Mouse (Mus musculus): Measurements from ENCODE around the gene Tesc. TPM values are rescaled to one million over a fixed set of nuclear protein-coding genes. Genes with fewer than 3 reads are reported as not detected.

Tesc gene
- polyA plus RNA-seq, 1 experiment from 2014 or later: 10.6 TPM

DNA sequence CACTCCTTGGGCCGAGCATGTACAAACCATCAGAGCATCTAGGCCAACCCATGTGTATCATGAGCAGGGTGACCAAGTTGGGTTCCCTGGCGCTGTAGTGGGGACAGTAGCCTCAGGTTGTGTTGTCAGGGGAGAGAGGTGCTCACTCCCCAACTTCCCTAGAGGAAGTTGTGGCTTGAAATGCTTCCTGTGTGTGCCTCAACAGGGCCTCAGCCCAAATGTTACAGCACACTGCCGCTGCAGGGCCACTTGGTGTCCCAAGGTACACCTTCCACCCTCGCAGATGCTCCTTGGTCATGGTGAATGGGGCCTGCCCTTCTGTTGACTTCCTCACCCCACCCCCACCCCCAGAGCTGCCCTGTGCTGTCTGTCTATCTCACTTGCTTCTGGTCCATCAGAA, 20.9 kb downstream of the Tesc start:
- no peak overlapping the region for H3K4me3 ChIP-seq
- WGBS: 85% methylated on average over 4 of the region's 4 CpGs
- H3K9ac ChIP-seq (replicated peaks): no peak overlapping the region
- no peaks in the 10 kb centered on the region for H3K4me1 ChIP-seq
- H3K9me3 ChIP-seq: no peaks in the 10 kb centered on the region
- no peak overlapping the region for H3K27ac ChIP-seq (replicated peaks)
- no peaks in the 10 kb centered on the region for H3K36me3 ChIP-seq
- no peak overlapping the region for H3K4me2 ChIP-seq (replicated peaks)
- no peak for ATAC-seq (replicated peaks)
- no peaks in the 10 kb centered on the region for H3K27me3 ChIP-seq

DNA sequence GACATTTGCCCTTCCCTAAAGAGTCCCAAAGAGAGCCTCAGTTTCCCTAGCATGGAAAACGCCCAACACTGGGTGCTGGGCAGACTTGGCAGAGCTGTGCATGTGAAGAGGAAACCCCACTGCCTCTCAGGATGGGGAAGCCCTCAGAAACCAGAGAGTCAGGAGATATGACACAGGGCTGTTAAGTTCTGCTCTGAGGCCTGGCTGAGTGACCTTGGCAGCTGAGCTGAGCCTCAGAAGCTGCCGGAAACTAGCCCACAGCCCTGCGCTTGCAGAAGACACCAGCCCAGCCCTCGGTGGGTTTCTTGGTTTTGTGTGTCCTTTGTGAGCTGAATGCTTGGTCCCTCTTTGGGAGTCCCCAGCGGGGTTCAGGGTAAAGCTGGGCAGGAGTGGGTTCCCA, 21.4 kb downstream of the Tesc start:
- H3K4me3 ChIP-seq: no peak overlapping the region
- no peak overlapping the region for H3K27ac ChIP-seq (replicated peaks)
- H3K9me3 ChIP-seq: no peaks in the 10 kb centered on the region
- ATAC-seq (replicated peaks): no peak
- H3K9ac ChIP-seq (replicated peaks): no peak overlapping the region
- H3K36me3 ChIP-seq: no peaks in the 10 kb centered on the region
- H3K27me3 ChIP-seq: no peaks in the 10 kb centered on the region
- 85% methylated on average over 5 of the region's 5 CpGs for WGBS
- no peaks in the 10 kb centered on the region for H3K4me1 ChIP-seq
- H3K4me2 ChIP-seq (replicated peaks): no peak overlapping the region

DNA sequence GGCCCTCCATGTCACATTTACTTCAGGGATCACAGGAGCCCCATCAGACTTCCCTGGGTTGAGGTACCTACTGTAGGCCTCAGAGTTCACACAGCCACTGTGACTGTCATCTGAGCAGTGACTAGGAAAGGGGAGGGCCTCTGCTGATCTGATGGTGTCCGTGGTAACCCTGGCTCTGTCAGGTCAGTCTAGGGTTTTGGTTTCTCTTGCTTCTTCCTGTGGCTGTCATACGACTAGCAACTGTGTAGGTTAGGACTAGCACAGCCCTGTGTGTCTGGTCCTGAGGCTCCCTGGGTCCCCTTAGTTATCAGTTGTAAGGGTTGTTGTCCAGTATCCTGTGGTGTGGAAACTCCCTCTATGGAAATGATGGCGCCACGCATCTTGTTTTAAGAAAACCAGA, 23.2 kb downstream of the Tesc start:
- WGBS: 90% methylated on average over 4 of the region's 4 CpGs

DNA sequence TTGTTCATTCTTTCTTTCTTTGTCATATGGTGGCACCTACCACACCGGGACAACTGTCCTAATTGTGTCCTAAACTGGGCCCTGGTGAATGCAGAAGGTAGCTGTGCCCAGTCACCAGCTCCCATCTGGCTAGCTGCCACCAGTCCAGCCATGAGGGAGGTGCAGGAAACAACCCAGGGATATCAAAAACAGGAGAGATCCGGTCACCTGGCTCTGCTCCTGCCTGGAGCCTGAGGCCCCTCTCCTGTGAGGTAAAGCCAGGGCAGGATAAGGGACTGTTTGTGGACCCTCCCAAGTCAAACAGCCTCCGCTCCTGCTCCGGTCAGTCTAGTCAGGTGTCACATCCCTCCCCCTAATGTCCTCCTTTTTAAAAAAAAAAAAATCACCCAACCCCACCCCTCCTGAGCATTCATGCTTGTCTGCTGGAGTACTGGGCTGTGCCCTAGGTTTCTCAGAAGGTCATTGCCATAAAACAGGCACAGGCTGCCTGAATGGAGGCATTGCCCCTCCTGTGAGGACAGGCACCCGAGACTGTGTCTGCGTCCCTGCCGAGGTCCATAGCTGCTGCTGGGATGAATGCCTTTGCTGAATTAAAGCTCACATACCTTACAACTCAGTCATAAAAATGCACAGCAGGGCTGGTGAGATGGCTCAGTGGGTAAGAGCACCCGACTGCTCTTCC, 24.6 kb downstream of the Tesc start:
- Histone ChIP-seq H3K27me3 (no peaks in the 10 kb centered on the region), H3K4me1 (peaks cover 4% of the 10 kb centered on the region), H3K4me2 (replicated peaks) (no peak overlapping the region), H3K4me3 (no peak overlapping the region), H3K9ac (replicated peaks) (no peak overlapping the region), H3K27ac (replicated peaks) (no peak overlapping the region), H3K9me3 (no peaks in the 10 kb centered on the region), H3K36me3 (no peaks in the 10 kb centered on the region)
- no peak for ATAC-seq (replicated peaks)
- WGBS: 85% methylated on average over 8 of the region's 8 CpGs

More for the DNA sequence above, 23.2 kb downstream of the Tesc start:
- H3K4me2 ChIP-seq (replicated peaks): no peak overlapping the region
- no peak overlapping the region for H3K4me3 ChIP-seq
- H3K36me3 ChIP-seq: no peaks in the 10 kb centered on the region
- no peaks in the 10 kb centered on the region for H3K27me3 ChIP-seq
- no peak overlapping the region for H3K9ac ChIP-seq (replicated peaks)
- H3K27ac ChIP-seq (replicated peaks): no peak overlapping the region
- ATAC-seq (replicated peaks): no peak
- H3K9me3 ChIP-seq: no peaks in the 10 kb centered on the region
- H3K4me1 ChIP-seq: no peaks in the 10 kb centered on the region

DNA sequence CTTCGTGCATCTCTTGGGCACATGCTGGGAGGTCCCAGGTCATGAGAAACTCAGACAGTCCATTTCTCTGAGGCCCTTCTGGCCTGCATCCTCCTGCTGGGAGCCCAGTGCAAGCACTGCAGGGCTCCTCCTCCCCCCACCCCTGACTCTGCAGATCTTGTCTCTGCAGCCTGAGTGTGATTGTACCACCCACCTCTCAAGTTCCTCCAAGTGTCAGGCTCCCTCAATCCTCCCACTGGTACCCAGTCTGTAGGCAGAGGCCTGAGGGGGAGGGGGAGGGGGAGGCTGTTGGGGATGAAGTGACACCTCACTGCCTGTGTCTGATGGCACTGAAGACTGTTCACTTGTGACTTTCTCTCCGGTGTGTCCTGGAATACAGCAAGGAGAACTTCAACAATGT, 25.7 kb downstream of the Tesc start:
- Histone ChIP-seq H3K4me1 (peaks cover 15% of the 10 kb centered on the region), H3K4me3 (no peak overlapping the region), H3K9me3 (no peaks in the 10 kb centered on the region), H3K4me2 (replicated peaks) (no peak overlapping the region), H3K36me3 (no peaks in the 10 kb centered on the region), H3K9ac (replicated peaks) (no peak overlapping the region), H3K27ac (replicated peaks) (no peak overlapping the region), H3K27me3 (no peaks in the 10 kb centered on the region)
- ATAC-seq (replicated peaks): no peak
- WGBS: 91% methylated on average over 2 of the region's 2 CpGs

DNA sequence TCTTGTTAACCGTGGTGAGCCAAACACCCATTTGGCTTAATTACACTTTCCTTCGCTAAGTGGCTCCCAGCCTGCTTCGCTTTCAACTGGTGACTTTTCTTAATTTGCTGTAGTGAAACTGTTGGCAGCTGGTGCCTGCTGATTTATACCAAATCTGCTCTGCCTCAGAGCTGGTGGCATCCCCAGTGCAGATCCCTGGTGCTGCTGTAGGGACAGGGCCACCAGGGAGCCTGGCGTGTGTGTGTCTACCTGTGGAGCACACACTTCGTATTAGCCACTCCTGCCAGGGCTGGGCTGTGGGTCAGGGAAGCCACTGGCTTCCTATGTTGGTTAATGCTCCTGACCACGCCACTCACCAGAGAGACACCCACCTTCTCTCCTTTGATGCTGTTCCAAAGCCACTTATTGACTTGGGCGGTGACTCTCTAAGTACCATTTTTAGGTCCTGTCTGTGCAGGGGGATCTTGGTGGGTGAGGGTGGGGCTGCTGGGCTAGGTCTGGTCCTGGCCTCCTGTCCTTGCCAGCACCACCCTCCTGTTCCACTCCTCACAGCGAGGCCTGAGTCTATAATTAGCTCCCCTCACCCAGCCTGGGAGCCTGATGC, 30.1 kb downstream of the Tesc start:
- WGBS: 26% methylated on average over 8 of the region's 8 CpGs
- H3K27me3 ChIP-seq: no peaks in the 10 kb centered on the region
- no peak overlapping the region for H3K4me3 ChIP-seq
- H3K4me1 ChIP-seq: peaks cover 18% of the 10 kb centered on the region
- H3K27ac ChIP-seq (replicated peaks): peak overlapping the region; percentile 54; the same call in 1 of the 2 replicates
- no peak overlapping the region for H3K4me2 ChIP-seq (replicated peaks)
- H3K36me3 ChIP-seq: no peaks in the 10 kb centered on the region
- ATAC-seq (replicated peaks): peak; percentile 67
- no peaks in the 10 kb centered on the region for H3K9me3 ChIP-seq
- no peak overlapping the region for H3K9ac ChIP-seq (replicated peaks)

DNA sequence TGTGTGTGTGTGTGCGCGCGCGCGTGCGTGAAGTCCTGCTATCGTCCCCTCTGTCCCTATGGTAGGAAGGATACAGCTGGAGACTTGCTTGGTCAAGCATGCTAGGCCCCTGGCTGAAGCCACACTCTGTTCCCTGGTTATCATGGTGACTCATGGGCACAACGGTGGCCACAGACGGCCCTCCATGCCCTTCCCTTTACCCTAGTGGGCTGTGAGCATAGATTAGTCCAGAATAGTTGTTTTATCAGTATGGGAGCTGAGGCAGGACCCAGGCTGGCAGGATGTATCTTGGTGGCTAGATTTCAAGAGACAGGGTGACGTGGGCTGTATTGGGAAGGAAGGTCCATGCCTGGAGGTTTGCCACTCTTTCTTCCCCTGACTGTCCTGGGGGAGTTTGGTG, 31.3 kb downstream of the Tesc start:
- Histone ChIP-seq H3K9ac (replicated peaks) (no peak overlapping the region), H3K36me3 (no peaks in the 10 kb centered on the region), H3K4me1 (peaks cover 28% of the 10 kb centered on the region), H3K4me2 (replicated peaks) (no peak overlapping the region), H3K27me3 (no peaks in the 10 kb centered on the region), H3K9me3 (no peaks in the 10 kb centered on the region), H3K4me3 (no peak overlapping the region), H3K27ac (replicated peaks) (no peak overlapping the region)
- no peak for ATAC-seq (replicated peaks)
- 90% methylated on average over 10 of the region's 10 CpGs for WGBS

DNA sequence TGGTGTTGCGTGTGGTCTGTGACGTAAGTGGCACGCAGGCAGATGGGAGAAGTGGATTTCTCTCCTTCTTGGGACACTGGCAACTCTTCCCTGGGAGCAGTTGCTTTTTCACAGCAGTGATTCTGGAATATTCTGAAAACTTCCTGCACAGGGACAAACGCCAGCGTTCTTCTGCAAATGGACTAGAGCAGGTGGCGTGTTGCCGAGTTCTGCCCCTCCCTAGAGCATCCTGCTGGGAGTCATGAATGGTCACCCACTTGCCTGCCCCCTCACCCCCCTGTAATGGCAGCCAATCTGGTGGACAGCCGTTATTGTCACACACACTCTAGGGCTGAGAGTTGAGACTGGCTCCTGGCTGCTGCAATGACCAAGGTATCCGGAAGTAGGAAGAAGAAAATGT, 32.1 kb downstream of the Tesc start:
- no peak overlapping the region for H3K4me2 ChIP-seq (replicated peaks)
- H3K4me1 ChIP-seq: peaks cover 36% of the 10 kb centered on the region
- no peaks in the 10 kb centered on the region for H3K27me3 ChIP-seq
- H3K4me3 ChIP-seq: no peak overlapping the region
- no peak overlapping the region for H3K9ac ChIP-seq (replicated peaks)
- no peaks in the 10 kb centered on the region for H3K9me3 ChIP-seq
- no peak overlapping the region for H3K27ac ChIP-seq (replicated peaks)
- ATAC-seq (replicated peaks): no peak
- WGBS: 81% methylated on average over 9 of the region's 9 CpGs
- no peaks in the 10 kb centered on the region for H3K36me3 ChIP-seq

DNA sequence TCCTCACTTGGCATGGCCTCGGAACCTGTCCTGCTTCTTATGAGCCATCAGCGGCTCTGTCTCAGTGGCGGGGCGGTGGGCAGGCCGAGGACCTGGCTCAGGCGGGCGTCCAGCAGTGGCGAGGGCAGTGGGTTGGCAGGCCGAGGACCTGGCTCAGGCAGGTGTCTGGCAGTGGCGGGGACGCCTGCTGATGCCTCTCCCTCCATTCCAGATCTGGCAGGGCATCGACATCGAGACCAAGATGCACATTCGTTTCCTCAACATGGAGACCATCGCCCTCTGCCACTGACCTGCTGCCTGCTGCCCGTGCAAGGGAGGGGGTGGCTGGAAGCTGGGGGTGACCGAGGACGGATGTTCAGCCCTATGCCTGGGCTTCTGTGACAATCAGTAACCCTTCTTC, 33.8 kb downstream of the Tesc start:
- no peaks in the 10 kb centered on the region for H3K27me3 ChIP-seq
- H3K27ac ChIP-seq (replicated peaks): no peak overlapping the region
- H3K9me3 ChIP-seq: no peaks in the 10 kb centered on the region
- no peak overlapping the region for H3K4me3 ChIP-seq
- ATAC-seq (replicated peaks): no peak
- no peaks in the 10 kb centered on the region for H3K36me3 ChIP-seq
- no peak overlapping the region for H3K9ac ChIP-seq (replicated peaks)
- H3K4me1 ChIP-seq: peaks cover 51% of the 10 kb centered on the region
- no peak overlapping the region for H3K4me2 ChIP-seq (replicated peaks)
- WGBS: 95% methylated on average over 18 of the region's 18 CpGs

DNA sequence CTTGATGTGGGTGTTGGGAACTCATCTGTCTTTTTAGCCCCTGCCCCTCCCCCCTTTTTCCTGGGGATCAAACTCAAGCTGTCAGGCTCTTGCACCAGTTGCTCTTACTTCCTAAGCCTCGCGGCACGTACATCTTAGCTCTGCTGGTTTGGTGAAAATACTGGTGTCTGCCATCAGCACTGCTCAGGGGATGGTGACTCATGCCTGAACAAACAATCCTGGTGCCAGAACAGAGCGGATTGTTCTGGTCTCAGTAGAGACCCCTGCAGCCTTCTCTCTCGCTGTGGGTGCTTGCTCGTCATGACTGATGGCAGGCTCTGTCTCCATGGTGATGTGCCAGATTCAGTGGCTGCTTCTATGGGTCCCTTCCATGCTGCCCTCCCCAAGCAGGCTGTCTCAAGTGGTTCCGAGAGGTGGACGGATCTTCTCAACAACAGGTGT, 35.7 kb downstream of the Tesc start:
- Histone ChIP-seq H3K9me3 (no peaks in the 10 kb centered on the region), H3K4me1 (peaks cover 36% of the 10 kb centered on the region), H3K36me3 (0 out of 2 replicates have a peak, but pooled peaks cover 2% of the 10 kb centered on the region), H3K4me2 (replicated peaks) (no peak overlapping the region), H3K27me3 (no peaks in the 10 kb centered on the region), H3K27ac (replicated peaks) (peak overlapping the region; percentile 61; the same call in 1 of the 2 replicates), H3K9ac (replicated peaks) (no peak overlapping the region), H3K4me3 (no peak overlapping the region)
- WGBS: 61% methylated on average over 8 of the region's 8 CpGs
- ATAC-seq (replicated peaks): 0 out of 2 replicates have a peak, but pooled peaks have one; percentile 18

DNA sequence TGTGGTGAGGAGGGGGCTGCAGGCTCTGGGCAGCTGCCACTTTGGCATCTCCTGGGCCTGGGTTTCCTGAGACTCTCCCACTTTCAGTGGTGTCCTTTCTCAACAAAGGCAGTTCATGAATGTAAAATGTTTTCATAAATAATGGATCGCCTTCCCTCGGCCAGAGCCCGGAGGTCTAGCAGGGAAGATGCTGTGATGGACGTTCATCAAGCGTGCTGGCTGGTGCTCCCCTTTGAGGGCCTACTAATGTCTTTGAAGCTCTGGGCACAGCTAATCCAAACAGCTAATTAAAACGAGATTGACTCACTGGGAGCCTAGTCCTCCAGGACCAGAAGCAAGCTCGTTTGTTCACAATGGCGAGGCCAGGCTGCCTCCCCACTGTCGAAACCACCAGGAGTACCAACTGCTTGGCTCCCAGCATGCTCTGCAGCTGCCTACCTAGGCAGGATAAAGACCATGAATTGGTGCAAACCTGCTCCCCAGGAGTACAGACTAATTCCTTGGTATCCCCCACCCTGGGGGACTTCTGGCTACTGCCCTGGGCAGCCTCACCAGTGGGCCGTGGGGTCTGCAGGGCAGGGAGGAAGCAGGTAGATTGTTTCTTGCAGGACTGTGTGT, 36.9 kb downstream of the Tesc start:
- no peaks in the 10 kb centered on the region for H3K9me3 ChIP-seq
- peaks cover 32% of the 10 kb centered on the region for H3K4me1 ChIP-seq
- ATAC-seq (replicated peaks): no peak
- H3K27me3 ChIP-seq: no peaks in the 10 kb centered on the region
- H3K9ac ChIP-seq (replicated peaks): no peak overlapping the region
- whole genome bisulfite sequencing: 10% methylated on average over 10 of the region's 10 CpGs
- peak overlapping the region; percentile 61 for H3K27ac ChIP-seq (replicated peaks)
- no peak overlapping the region for H3K4me3 ChIP-seq
- H3K36me3 ChIP-seq: 0 out of 2 replicates have a peak, but pooled peaks cover 4% of the 10 kb centered on the region
- no peak overlapping the region for H3K4me2 ChIP-seq (replicated peaks)

DNA sequence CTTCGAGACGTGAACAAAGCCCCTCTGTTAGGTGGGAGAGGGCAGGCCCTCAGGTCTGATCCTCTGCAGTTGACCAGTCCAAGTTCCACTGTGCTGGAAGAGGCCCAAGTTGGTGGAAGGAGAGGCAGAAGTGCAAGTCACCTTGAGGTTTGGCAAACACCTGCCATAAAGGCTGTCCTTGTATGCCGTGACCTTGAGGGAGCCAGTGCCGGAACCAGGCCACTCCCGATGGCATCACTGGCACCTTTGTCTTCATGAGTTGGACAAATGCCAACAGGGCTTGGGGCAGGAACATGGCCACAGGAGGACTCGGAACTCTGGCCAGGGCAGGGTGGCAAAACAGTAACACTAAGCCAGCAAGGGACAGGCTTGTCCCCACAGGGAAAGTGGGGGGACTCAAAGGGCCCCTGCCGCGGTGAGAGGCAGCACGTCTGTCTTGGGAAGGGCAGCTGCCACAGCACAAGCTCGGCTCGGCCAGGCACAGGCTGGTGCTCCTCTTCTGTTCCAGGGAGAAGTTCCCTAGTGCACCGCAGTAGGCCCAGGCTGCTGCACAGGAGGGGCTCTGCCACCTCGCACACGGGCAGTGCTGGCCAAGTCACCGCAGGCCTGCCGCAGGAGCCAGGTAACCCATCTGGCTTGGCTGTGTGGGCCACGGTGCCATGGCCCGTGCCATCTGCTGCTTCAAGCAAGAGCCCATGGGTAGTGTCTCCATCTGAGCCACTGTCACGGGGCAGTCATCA, 38.1 kb downstream of the Tesc start:
- 77% methylated on average over 19 of the region's 19 CpGs for WGBS
- no peak for ATAC-seq (replicated peaks)
- H3K36me3 ChIP-seq: 0 out of 2 replicates have a peak, but pooled peaks cover 4% of the 10 kb centered on the region
- no peaks in the 10 kb centered on the region for H3K27me3 ChIP-seq
- no peaks in the 10 kb centered on the region for H3K9me3 ChIP-seq
- peak overlapping the region; percentile 61; the same call in 1 of the 2 replicates for H3K27ac ChIP-seq (replicated peaks)
- H3K4me2 ChIP-seq (replicated peaks): no peak overlapping the region
- H3K9ac ChIP-seq (replicated peaks): no peak overlapping the region
- no peak overlapping the region for H3K4me3 ChIP-seq
- peaks cover 32% of the 10 kb centered on the region for H3K4me1 ChIP-seq

Data from forebrain, embryonic 15.5 days (tissue).